Mouse (Mus musculus) C2C12 (cell line): ENCODE measurements around the gene Psmd3.

Source experiments
- CEBPB ChIP-seq: IDR thresholded peaks from one replicate; pipeline ENCODE4 v1.6.1; 2011; ENCODE audit warnings: low read depth, mild to moderate bottlenecking, control low read depth, moderate library complexity
- CTCF ChIP-seq: IDR thresholded peaks from one replicate; pipeline ENCODE4 v1.5.1; 2011; ENCODE audit not compliant: control insufficient read depth, insufficient read depth, insufficient read length
- FOSL1 ChIP-seq: IDR thresholded peaks from one replicate; pipeline ENCODE4 v1.8.0; 2011; ENCODE audit warnings: mild to moderate bottlenecking, low read length; ENCODE audit not compliant: poor library complexity, insufficient read depth, severe bottlenecking
- MAX ChIP-seq: IDR thresholded peaks from one replicate; pipeline ENCODE4 v1.6.1; 2011; ENCODE audit warnings: mild to moderate bottlenecking, control low read depth
- MYOD1 ChIP-seq: IDR thresholded peaks from one replicate; pipeline ENCODE4 v1.6.1; 2011; ENCODE audit warnings: low read depth; ENCODE audit not compliant: control insufficient read depth, insufficient read length
- MYOG ChIP-seq: IDR thresholded peaks from one replicate; pipeline ENCODE4 v1.6.1; 2011; ENCODE audit not compliant: control insufficient read depth, insufficient read length; ENCODE audit errors: extremely low read depth
- USF1 ChIP-seq: IDR thresholded peaks from one replicate; pipeline ENCODE4 v1.6.1; 2011; ENCODE audit warnings: low read depth, mild to moderate bottlenecking, control low read depth, moderate library complexity

GRCm38 (mm10) chr11:98693746-98694145 lies 11.4 kb downstream of the Psmd3 start:
- TF ChIP-seq CTCF = no peak
- TF ChIP-seq USF1 = no peak
- TF ChIP-seq MAX = no peak
- no peak for TF ChIP-seq FOSL1
- no peak for TF ChIP-seq CEBPB
- no peak for TF ChIP-seq MYOD1
- no peak for TF ChIP-seq MYOG
